Mouse (Mus musculus) liver, postnatal 0 days (tissue): ENCODE measurements around the gene Gm10945.

ENCODE experiments used
- CTCF ChIP-seq: sonication (generic); IDR thresholded peaks from 2 replicates; pipeline ENCODE4 v1.5.1; 2016; ENCODE audit warnings: antibody characterized with exemption, low read depth
- EP300 ChIP-seq: IDR thresholded peaks from 2 replicates; pipeline ENCODE4 v1.6.1; 2016; ENCODE audit warnings: antibody characterized with exemption, low read depth, mild to moderate bottlenecking

DNA sequence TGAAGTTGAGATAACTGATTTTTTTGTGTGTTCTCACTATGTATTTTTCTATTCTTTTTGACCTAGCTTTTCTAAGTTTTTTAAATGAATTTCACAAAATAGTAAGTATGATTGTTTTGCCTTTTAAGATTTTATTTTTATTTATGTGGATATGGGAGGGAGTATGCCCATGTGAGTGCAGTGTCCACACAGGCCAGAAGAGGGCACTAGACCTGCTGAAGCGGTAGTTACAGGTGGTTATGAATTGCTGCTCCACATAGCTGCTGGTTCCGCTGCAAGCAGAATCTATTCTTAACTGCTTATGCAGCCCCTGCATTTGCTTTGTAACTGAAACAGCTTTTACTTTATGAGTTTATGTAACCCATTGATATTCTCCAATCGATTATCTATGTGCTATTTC is 33.1 kb downstream of the Gm10945 start:
- TF ChIP-seq EP300: no peak
- peak; percentile 26; the same call in 1 of the 2 replicates for TF ChIP-seq CTCF
